Mouse (Mus musculus) embryonic fibroblast, embryonic 13.5 days (primary cell): ENCODE results near the gene Mustn1.

ENCODE experiments used
- CTCF ChIP-seq: IDR thresholded peaks from 2 replicates; pipeline ENCODE4 v1.5.1; 2011; ENCODE audit warnings: mild to moderate bottlenecking, control low read depth, low read length, moderate library complexity, borderline replicate concordance; ENCODE audit not compliant: insufficient read depth
- POLR2A ChIP-seq: IDR thresholded peaks from 2 replicates; pipeline ENCODE4 v1.6.1; 2011; ENCODE audit warnings: low read depth, mild to moderate bottlenecking, control low read depth, low read length, moderate library complexity

DNA sequence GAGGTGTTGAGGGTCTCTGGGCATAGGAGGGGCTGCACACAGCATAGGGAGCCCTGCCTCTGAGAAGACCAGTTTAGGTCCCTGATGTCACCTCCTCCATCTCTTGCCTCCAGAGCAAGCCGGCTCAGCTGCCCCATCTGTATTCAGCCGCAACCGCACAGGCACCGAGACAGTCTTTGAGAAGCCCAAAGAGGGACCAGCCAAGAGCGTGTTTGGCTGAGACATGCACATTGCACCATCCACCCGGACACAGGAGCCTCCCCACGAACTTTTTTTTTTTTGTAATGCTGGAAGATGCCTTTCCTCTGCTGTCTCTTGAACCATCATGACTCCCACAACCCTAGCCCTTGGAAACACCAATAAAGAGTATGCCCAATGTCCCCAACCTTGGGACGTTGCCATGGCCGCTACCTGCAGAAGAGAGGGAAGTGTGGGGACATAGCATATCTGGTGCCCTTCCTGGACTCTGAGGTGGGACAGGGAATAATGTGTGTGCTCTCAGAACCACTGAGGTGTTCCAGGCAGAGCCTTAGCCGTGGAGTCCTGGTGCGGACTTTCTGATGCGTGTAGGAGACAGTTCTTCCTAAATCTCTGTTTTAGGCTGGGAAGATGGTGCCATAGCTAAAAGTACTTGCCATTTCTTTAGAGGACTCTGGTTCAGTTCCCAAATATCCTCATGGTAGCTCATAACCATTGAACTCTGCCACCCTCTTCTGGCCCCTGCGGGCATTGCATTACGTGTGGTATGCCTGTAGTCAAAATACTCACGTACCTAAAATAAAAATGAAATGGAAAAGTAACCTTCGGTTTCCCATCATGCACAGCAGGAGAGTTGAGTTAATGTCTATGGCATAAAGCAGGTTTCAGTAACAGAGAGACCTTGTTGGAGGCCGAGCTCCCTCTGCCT is 2.1 kb downstream of the Mustn1 start:
- no peak for TF ChIP-seq CTCF
- no peak for TF ChIP-seq POLR2A
